In genomic region chr2:6925505-6925904, GRCm38 (mm10) we compare ENCODE assay signal across 14 mouse cellular contexts.
"Had no signal": no experiment of that assay in that cellular context is flagged by ENCODE, and none has a peak within 500 bp of the region (broad histone marks: within the 10 kb centered on the region; RNA-seq: fewer than 3 reads in every experiment).

No protein-coding gene starts in this region.

- H3K27me3 ChIP-seq: intestine, embryonic 15.5 days; limb, embryonic 13.5 days; neural tube, embryonic 13.5 days had no signal

- H3K9ac ChIP-seq: intestine, embryonic 15.5 days; limb, embryonic 13.5 days; liver, embryonic 14.5 days; neural tube, embryonic 13.5 days had no signal

- H3K27ac ChIP-seq: intestine, embryonic 15.5 days; limb, embryonic 13.5 days; liver, embryonic 14.5 days; neural tube, embryonic 13.5 days had no signal

- H3K36me3 ChIP-seq: intestine, embryonic 15.5 days; limb, embryonic 13.5 days; neural tube, embryonic 13.5 days had no signal

- H3K4me3 ChIP-seq: intestine, embryonic 15.5 days; limb, embryonic 13.5 days; neural tube, embryonic 13.5 days had no signal

- DNase-seq: kidney, adult 18-20 months; kidney, postnatal 10 days; kidney, postnatal 4 days; left cerebral cortex, postnatal 4 days; lung, adult 18-20 months; retina, postnatal 1 day; right cerebral cortex, postnatal 4 days; spleen, adult 18-20 months; thymus, adult 18-20 months; thymus, postnatal 14 days had no signal

- H3K4me1 ChIP-seq: intestine, embryonic 15.5 days; neural tube, embryonic 13.5 days had no signal

- ATAC-seq: intestine, embryonic 15.5 days had no signal

- H3K9me3 ChIP-seq: intestine, embryonic 15.5 days; limb, embryonic 13.5 days; neural tube, embryonic 13.5 days had no signal

- H3K4me2 ChIP-seq: intestine, embryonic 15.5 days; limb, embryonic 13.5 days; neural tube, embryonic 13.5 days had no signal
